Mouse (Mus musculus): ENCODE measurements around the gene Polg. TPM values are rescaled to one million over a fixed set of nuclear protein-coding genes. Genes with fewer than 3 reads are reported as not detected.

The Polg gene
- total and polyA plus RNA-seq, 3 experiments: 53.1 to 116 (median 62.1) TPM

DNA sequence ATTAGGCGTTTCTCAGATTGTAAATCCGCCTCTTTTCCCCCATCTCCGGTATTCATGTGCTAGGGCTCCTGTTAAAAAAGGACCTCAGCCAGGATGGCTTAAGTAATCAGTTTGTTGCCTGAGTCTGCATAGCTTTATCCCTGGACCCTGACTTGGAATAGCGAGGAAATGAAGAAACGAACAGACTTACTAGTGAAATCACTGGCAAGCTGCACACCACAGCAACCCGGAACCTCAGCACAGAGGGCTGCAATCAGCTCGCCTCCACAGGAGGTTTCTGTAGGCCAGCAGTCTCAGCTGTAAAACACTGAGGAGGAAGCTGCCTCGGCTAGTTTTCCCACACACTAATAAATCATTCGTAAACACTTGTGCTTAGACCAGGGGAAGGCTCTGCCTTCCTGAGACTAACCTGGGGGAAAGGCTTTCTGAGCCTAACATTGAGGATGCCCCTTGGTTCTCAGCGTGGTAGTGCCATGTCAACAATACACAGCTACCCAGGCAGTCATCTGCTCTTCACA, 68.7 kb downstream of the Polg start:
- Histone ChIP-seq H3K4me2 (ENCODE audit: insufficient read depth, low read depth, poor library complexity, severe bottlenecking) (no peak overlapping the region), H3K79me2 (replicated peaks; ENCODE audit: control insufficient read depth, extremely low read depth, insufficient read depth, poor library complexity, severe bottlenecking) (no peaks in the 10 kb centered on the region), H3K4me1 (ENCODE audit: control insufficient read depth in 1 of 2, insufficient read depth in 2 of 2) (peaks cover 4 to 17% of the 10 kb centered on the region in 2 experiments), H3K9ac (ENCODE audit: insufficient read depth, low read depth) (no peak overlapping the region), H3K27ac (ENCODE audit: insufficient read depth, low read depth) (no peak overlapping the region), H3K4me3 (replicated peaks in 1 of 3; ENCODE audit: low read depth in 2 of 3, low read length in 2 of 3, poor library complexity in 1 of 3) (no peak overlapping the region), H3K9me3 (replicated peaks; ENCODE audit: low read length) (no peaks in the 10 kb centered on the region), H3K27me3 (replicated peaks) (no peaks in the 10 kb centered on the region), H3K36me3 (replicated peaks in 1 of 2; ENCODE audit: control insufficient read depth in 1 of 2, insufficient read depth in 1 of 2, low read length in 1 of 2) (peaks cover 7 to 71% of the 10 kb centered on the region in 2 experiments)
- no peak for TF ChIP-seq PAX5 (IDR thresholded peaks at IDR 0.05; ENCODE audit: low read length)
- TF ChIP-seq ZC3H11A (IDR thresholded peaks at IDR 0.05; ENCODE audit: low read depth, low read length): no peak
- TF ChIP-seq BHLHE40 (IDR thresholded peaks at IDR 0.05; ENCODE audit: low read depth, low read length): no peak
- TF ChIP-seq UBTF (IDR thresholded peaks at IDR 0.05; ENCODE audit: low read depth, low read length): no peak
- no peak for TF ChIP-seq MXI1 (IDR thresholded peaks at IDR 0.05; ENCODE audit: low read depth, low read length)
- no peak for TF ChIP-seq NELFE (IDR thresholded peaks at IDR 0.05; ENCODE audit: low read depth, low read length)
- no peak for TF ChIP-seq MYC (IDR thresholded peaks at IDR 0.05; ENCODE audit: low read depth, low read length)
- TF ChIP-seq ZNF384 (IDR thresholded peaks at IDR 0.05; ENCODE audit: low read depth, low read length): no peak
- TF ChIP-seq JUN (IDR thresholded peaks at IDR 0.05; ENCODE audit: insufficient read depth, low read depth, low read length): no peak
- TF ChIP-seq USF2 (conservative IDR thresholded peaks at IDR 0.05; ENCODE audit: low read depth, low read length): no peak
- TF ChIP-seq IRF4 (IDR thresholded peaks at IDR 0.05; ENCODE audit: low read depth, low read length): no peak
- DNase-seq (ENCODE audit: extremely low read depth): no peak
- in situ Hi-C loops (cut with MboI; ENCODE audit: low pct_ligation_motif_present, low pct_unique_long_range_greater_than_20kb, low sequenced_read_pairs): no loop called here
- dilution Hi-C loops (cut with MboI; ENCODE audit: extremely low pct_ligation_motif_present, extremely low pct_unique_long_range_greater_than_20kb, low sequenced_read_pairs): no loop called here

Other genes starting within 250 kb of the Polg start
- 9.9 and 10.3 TPM in 2 replicates for gene Abhd2, start 193.2 kb downstream of the Polg start, total RNA-seq (2012; rRNA removed)
- 5.5 and 6.0 TPM in 2 replicates for gene Abhd2, start 193.2 kb downstream of the Polg start, total RNA-seq (2014; rRNA removed)
- gene Abhd2, start 193.2 kb downstream of the Polg start, polyA plus RNA-seq (2012; ENCODE audit: insufficient read length, low read depth): 12.9 and 15.4 TPM in 2 replicates
- gene Rlbp1, start 79.3 kb downstream of the Polg start, total RNA-seq (2012; rRNA removed): 1.9 and 2.5 TPM in 2 replicates
- 8.4 and 11.0 TPM in 2 replicates for gene Rlbp1, start 79.3 kb downstream of the Polg start, total RNA-seq (2014; rRNA removed)
- gene Rlbp1, start 79.3 kb downstream of the Polg start, polyA plus RNA-seq (2012; ENCODE audit: insufficient read length, low read depth): 21.4 and 24.2 TPM in 2 replicates
- gene Fanci, start 74.4 kb downstream of the Polg start, total RNA-seq (2012; rRNA removed): 14.9 and 17.5 TPM in 2 replicates
- gene Fanci, start 74.4 kb downstream of the Polg start, total RNA-seq (2014; rRNA removed): 25.0 and 27.0 TPM in 2 replicates
- gene Fanci, start 74.4 kb downstream of the Polg start, polyA plus RNA-seq (2012; ENCODE audit: insufficient read length, low read depth): 17.1 and 20.0 TPM in 2 replicates
- not detected in 2 replicates for gene Rhcg, start 151.3 kb upstream of the Polg start, total RNA-seq (2012; rRNA removed)
- not detected in 2 replicates for gene Rhcg, start 151.3 kb upstream of the Polg start, total RNA-seq (2014; rRNA removed)
- gene Rhcg, start 151.3 kb upstream of the Polg start, polyA plus RNA-seq (2012; ENCODE audit: insufficient read length, low read depth): not detected in 2 replicates
- gene Ticrr, start 193.8 kb upstream of the Polg start, total RNA-seq (2012; rRNA removed): 10.2 and 11.5 TPM in 2 replicates
- gene Ticrr, start 193.8 kb upstream of the Polg start, total RNA-seq (2014; rRNA removed): 4.8 and 8.3 TPM in 2 replicates
- gene Ticrr, start 193.8 kb upstream of the Polg start, polyA plus RNA-seq (2012; ENCODE audit: insufficient read length, low read depth): 16.7 and 19.2 TPM in 2 replicates
- 7.1 and 8.1 TPM in 2 replicates for gene Kif7, start 249.4 kb upstream of the Polg start, total RNA-seq (2012; rRNA removed)
- gene Kif7, start 249.4 kb upstream of the Polg start, total RNA-seq (2014; rRNA removed): 4.7 and 4.8 TPM in 2 replicates
- 7.4 and 8.1 TPM in 2 replicates for gene Kif7, start 249.4 kb upstream of the Polg start, polyA plus RNA-seq (2012; ENCODE audit: insufficient read length, low read depth)

Data from CH12.LX (cell line).